Mouse (Mus musculus) stomach, postnatal 0 days (tissue): ENCODE data around the gene Pwwp2b.

Experiments
- CTCF ChIP-seq: IDR thresholded peaks from 2 replicates; pipeline ENCODE4 v1.5.1; 2016; ENCODE audit warnings: antibody characterized with exemption, low read depth, mild to moderate bottlenecking, moderate library complexity
- EP300 ChIP-seq: optimal IDR thresholded peaks from 2 replicates; pipeline ENCODE3; 2016; ENCODE audit warnings: antibody characterized with exemption

DNA sequence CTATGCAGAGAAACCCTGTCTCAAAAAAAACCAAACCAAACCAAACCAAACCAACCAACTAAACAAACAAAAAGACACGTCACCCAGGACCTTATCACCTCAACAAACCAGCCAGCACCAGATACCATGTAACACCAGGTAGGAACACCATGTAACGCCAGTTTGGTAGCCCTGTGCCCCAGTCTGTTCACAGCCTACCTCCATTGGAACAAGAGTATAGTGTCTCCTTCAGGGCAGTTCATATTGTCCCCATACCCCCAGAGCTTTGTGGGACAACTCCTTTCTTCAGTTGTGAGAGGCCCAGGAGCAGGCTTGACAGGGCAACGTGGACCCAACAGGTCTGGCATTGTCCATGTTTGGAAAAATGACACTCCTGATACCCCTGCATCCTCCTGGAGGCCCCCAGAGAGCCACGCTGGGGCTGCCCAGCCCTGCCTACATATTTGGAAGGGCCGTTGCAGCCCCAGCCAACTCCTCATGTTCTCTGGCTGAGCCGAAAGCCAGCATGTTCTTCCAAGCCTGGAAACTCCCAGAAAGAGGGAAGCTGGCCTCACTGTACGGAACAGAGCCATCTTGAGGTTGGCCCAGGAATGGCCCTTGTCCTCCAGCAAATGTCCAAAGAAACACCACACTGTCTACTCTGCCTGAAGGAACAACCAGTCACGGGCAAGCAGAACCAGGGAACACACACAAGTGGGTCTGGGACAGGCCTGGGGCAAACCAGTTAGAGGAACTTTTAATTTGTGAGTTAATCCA is 60.0 kb downstream of the Pwwp2b start:
- peak; percentile 71 for TF ChIP-seq CTCF
- TF ChIP-seq EP300: no peak
